Mouse (Mus musculus): ENCODE measurements around the gene Klhl5.

Gene Klhl5

DNA sequence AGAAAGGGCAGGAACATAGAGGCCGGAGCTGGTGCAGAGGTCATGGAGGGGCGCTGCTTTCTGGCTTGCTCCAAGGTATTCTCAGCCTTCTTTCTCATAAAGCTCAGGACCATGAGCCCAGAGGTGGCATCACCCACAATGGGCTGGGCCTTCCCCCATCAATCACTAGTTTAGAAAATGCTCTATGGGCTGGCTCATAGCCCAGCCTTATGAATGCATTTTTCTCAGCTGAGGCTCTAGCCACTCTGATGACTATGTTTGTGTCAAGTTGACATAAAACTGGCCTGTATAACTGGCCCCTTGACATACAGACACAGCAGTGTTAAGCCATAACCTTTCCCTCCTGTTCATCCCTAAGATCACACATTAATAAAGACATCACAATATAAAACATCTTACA lies 97.4 kb downstream of the Klhl5 start:
- no peak for DNase-seq

- DNase-seq: peak; percentile 25
These were observed 106.0 kb downstream of the Klhl5 start for GRCm38 (mm10) chr5:65213321-65213720.

Measured in cerebellum, adult 9-11 months (tissue).